Mouse (Mus musculus) brain, embryonic 14.5 days (tissue): ENCODE measurements around the gene Hint3.

Source experiments
- CTCF ChIP-seq: fragments of 200-500 bp; IDR thresholded peaks from 2 replicates; pipeline ENCODE4 v1.5.1; 2012; ENCODE audit warnings: inconsistent platforms, mild to moderate bottlenecking, moderate library complexity, borderline replicate concordance; ENCODE audit not compliant: insufficient read depth, insufficient read length; ENCODE audit errors: extremely low read depth
- POLR2A ChIP-seq: fragments of 200-500 bp; IDR thresholded peaks from 2 replicates; pipeline ENCODE4 v1.6.1; 2012; ENCODE audit warnings: mild to moderate bottlenecking, inconsistent platforms, borderline replicate concordance; ENCODE audit not compliant: poor library complexity, insufficient read depth, insufficient read length, severe bottlenecking; ENCODE audit errors: extremely low read depth

- TF ChIP-seq CTCF = no peak
- TF ChIP-seq POLR2A = peak; percentile 78; the same call in 1 of the 2 replicates
Observed at GRCm38 (mm10) chr10:30600542-30600966, 28.9 kb downstream of the Hint3 start, which contains the start of gene Trmt11.
